Mouse (Mus musculus): Measurements from ENCODE around the gene Zbed3. TPM values are rescaled to one million over a fixed set of nuclear protein-coding genes. Genes with fewer than 3 reads are reported as not detected.

Zbed3 gene
- total RNA-seq (2022) = 10 to 100 TPM; 11.7 to 16.0 (median 14.4) TPM

- no peak for DNase-seq (ENCODE audit: low spot score)
Measured at GRCm38 (mm10) chr13:95323400-95323799, at the start of gene Zbed3. Zbed3 (plus strand) TSS chr13:95323612.

- no peak for DNase-seq (ENCODE audit: low spot score)
Measured at GRCm38 (mm10) chr13:95278426-95279025, 44.9 kb upstream of the Zbed3 start.

- DNase-seq (ENCODE audit: low spot score) = no peak
Measured at GRCm38 (mm10) chr13:95281740-95282673, 41.4 kb upstream of the Zbed3 start.

- peak; percentile 36 for DNase-seq (ENCODE audit: low spot score)
Measured at GRCm38 (mm10) chr13:95286989-95287388, 36.4 kb upstream of the Zbed3 start.

GRCm38 (mm10) chr13:95288027-95288426 is 35.4 kb upstream of the Zbed3 start:
- no peak for DNase-seq (ENCODE audit: low spot score)

- no peak for DNase-seq (ENCODE audit: low spot score)
Measured at GRCm38 (mm10) chr13:95291983-95292382, 31.4 kb upstream of the Zbed3 start.

GRCm38 (mm10) chr13:95299956-95300355 is 23.5 kb upstream of the Zbed3 start:
- no peak for DNase-seq (ENCODE audit: low spot score)

- no peak for DNase-seq (ENCODE audit: low spot score)
Measured at GRCm38 (mm10) chr13:95306596-95306995, 16.8 kb upstream of the Zbed3 start.

GRCm38 (mm10) chr13:95307100-95307655 is 16.2 kb upstream of the Zbed3 start:
- no peak for DNase-seq (ENCODE audit: low spot score)

GRCm38 (mm10) chr13:95312016-95312415 is 11.4 kb upstream of the Zbed3 start:
- DNase-seq (ENCODE audit: low spot score) = no peak

GRCm38 (mm10) chr13:95319153-95319552 is 4.3 kb upstream of the Zbed3 start:
- no peak for DNase-seq (ENCODE audit: low spot score)

- no peak for DNase-seq (ENCODE audit: low spot score)
Measured at GRCm38 (mm10) chr13:95320451-95320850, 3.0 kb upstream of the Zbed3 start.

GRCm38 (mm10) chr13:95323950-95324625 is 676 bp downstream of the Zbed3 start:
- DNase-seq (ENCODE audit: low spot score) = peak; percentile 44

GRCm38 (mm10) chr13:95324626-95325079 is 1.2 kb downstream of the Zbed3 start:
- no peak for DNase-seq (ENCODE audit: low spot score)

GRCm38 (mm10) chr13:95325080-95325906 is 1.9 kb downstream of the Zbed3 start:
- peak; percentile 68 for DNase-seq (ENCODE audit: low spot score)

- DNase-seq (ENCODE audit: low spot score) = no peak
Measured at GRCm38 (mm10) chr13:95325907-95326550, 2.6 kb downstream of the Zbed3 start.

GRCm38 (mm10) chr13:95326611-95327344 is 3.4 kb downstream of the Zbed3 start:
- DNase-seq (ENCODE audit: low spot score) = no peak

GRCm38 (mm10) chr13:95327345-95327741 is 3.9 kb downstream of the Zbed3 start:
- DNase-seq (ENCODE audit: low spot score) = no peak

- no peak for DNase-seq (ENCODE audit: low spot score)
Measured at GRCm38 (mm10) chr13:95328767-95329166, 5.4 kb downstream of the Zbed3 start.

GRCm38 (mm10) chr13:95330507-95330906 is 7.1 kb downstream of the Zbed3 start:
- DNase-seq (ENCODE audit: low spot score) = no peak

Data from heart, adult 8-10 months (tissue).